Mouse (Mus musculus): ENCODE results near the gene Car3. TPM values are rescaled to one million over a fixed set of nuclear protein-coding genes. Genes with fewer than 3 reads are reported as not detected.

Gene Car3
- polyA plus RNA-seq, 1 experiment from 2014 or later: 5.3 TPM

- Histone ChIP-seq H3K4me3 (ENCODE audit: low read depth, low read length) (no peak overlapping the region), H3K9me3 (ENCODE audit: control insufficient read depth, low read length) (no peaks in the 10 kb centered on the region), H3K27me3 (replicated peaks; ENCODE audit: control insufficient read depth, insufficient read depth, low read length) (no peaks in the 10 kb centered on the region), H3K4me1 (replicated peaks; ENCODE audit: control insufficient read depth, insufficient read depth, low read length) (0 out of 2 replicates have a peak, but pooled peaks cover 4% of the 10 kb centered on the region), H3K36me3 (ENCODE audit: control insufficient read depth, insufficient read depth, low read length) (no peaks in the 10 kb centered on the region), H3K9ac (ENCODE audit: low read length) (no peak overlapping the region), H3K27ac (ENCODE audit: low read depth) (no peak overlapping the region), H3K4me2 (ENCODE audit: low read length) (no peak overlapping the region)
- ATAC-seq (replicated peaks; ENCODE audit: low FRiP score, low TSS enrichment, low read depth) (no peak), DNase-seq (ENCODE audit: low spot score) (no peak)
- WGBS: 83% methylated on average over 2 of the region's 2 CpGs
These were observed 2.6 kb downstream of the Car3 start for GRCm38 (mm10) chr3:14865941-14866340.

DNA sequence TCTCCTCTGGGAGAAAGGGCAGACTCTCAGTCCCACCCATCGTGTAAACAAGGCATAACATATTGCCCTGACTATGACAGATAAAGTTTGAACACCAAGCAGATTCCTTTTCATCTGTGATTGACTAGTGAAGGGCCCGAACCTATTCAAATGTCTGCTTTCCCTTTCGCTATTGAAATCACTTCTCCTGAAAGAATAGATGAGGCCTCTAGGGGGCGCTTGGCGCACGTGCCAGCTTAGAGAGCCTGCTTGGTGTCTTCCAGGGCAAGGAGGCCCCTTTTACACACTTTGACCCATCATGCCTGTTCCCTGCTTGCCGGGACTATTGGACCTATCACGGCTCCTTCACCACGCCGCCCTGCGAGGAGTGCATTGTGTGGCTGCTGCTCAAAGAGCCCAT lies 6.5 kb downstream of the Car3 start:
- Histone ChIP-seq H3K4me1 (replicated peaks; ENCODE audit: control insufficient read depth, insufficient read depth, low read length) (no peaks in the 10 kb centered on the region), H3K4me2 (ENCODE audit: low read length) (peak overlapping the region; percentile 5), H3K36me3 (ENCODE audit: control insufficient read depth, insufficient read depth, low read length) (no peaks in the 10 kb centered on the region), H3K27me3 (replicated peaks; ENCODE audit: control insufficient read depth, insufficient read depth, low read length) (no peaks in the 10 kb centered on the region), H3K27ac (ENCODE audit: low read depth) (no peak overlapping the region), H3K9ac (ENCODE audit: low read length) (no peak overlapping the region), H3K4me3 (ENCODE audit: low read depth, low read length) (no peak overlapping the region), H3K9me3 (ENCODE audit: control insufficient read depth, low read length) (no peaks in the 10 kb centered on the region)
- ATAC-seq (replicated peaks; ENCODE audit: low FRiP score, low TSS enrichment, low read depth): 0 out of 2 replicates have a peak, but pooled peaks have one; percentile 47
- DNase-seq (ENCODE audit: low spot score): peak; percentile 75
- 23% methylated on average over 11 of the region's 11 CpGs for WGBS

DNA sequence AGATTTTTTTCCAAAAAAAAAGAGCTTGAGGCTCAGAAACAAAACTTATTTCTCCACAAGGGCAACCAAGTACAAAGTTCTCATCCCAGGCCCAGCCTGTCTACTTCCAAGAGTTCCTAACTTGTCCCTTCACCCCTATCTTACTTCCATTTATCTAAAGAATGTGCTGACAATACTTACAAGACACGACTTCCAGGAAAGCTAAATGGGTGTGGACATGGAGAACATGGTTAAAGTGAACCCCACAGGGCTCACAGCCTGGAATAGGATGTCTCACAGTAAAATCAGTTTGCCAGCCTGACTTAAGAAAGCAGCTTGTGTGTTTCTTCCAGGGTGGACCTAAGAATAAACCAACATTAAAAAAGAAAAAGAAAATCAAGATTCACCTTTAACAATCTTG lies 7.2 kb downstream of the Car3 start:
- Histone ChIP-seq H3K27ac (ENCODE audit: low read depth) (no peak overlapping the region), H3K9ac (ENCODE audit: low read length) (no peak overlapping the region), H3K4me1 (replicated peaks; ENCODE audit: control insufficient read depth, insufficient read depth, low read length) (no peaks in the 10 kb centered on the region), H3K4me2 (ENCODE audit: low read length) (no peak overlapping the region), H3K4me3 (ENCODE audit: low read depth, low read length) (no peak overlapping the region), H3K27me3 (replicated peaks; ENCODE audit: control insufficient read depth, insufficient read depth, low read length) (no peaks in the 10 kb centered on the region), H3K9me3 (ENCODE audit: control insufficient read depth, low read length) (no peaks in the 10 kb centered on the region), H3K36me3 (ENCODE audit: control insufficient read depth, insufficient read depth, low read length) (no peaks in the 10 kb centered on the region)
- 51% methylated on average over 1 of the region's 1 CpGs for WGBS
- DNase-seq (ENCODE audit: low spot score): no peak
- ATAC-seq (replicated peaks; ENCODE audit: low FRiP score, low TSS enrichment, low read depth): no peak

- no peaks in the 10 kb centered on the region for H3K27me3 ChIP-seq (replicated peaks; ENCODE audit: control insufficient read depth, insufficient read depth, low read length)
- H3K4me3 ChIP-seq (ENCODE audit: low read depth, low read length): no peak overlapping the region
- H3K9ac ChIP-seq (ENCODE audit: low read length): no peak overlapping the region
- no peaks in the 10 kb centered on the region for H3K9me3 ChIP-seq (ENCODE audit: control insufficient read depth, low read length)
- no peak overlapping the region for H3K4me2 ChIP-seq (ENCODE audit: low read length)
- H3K36me3 ChIP-seq (ENCODE audit: control insufficient read depth, insufficient read depth, low read length): no peaks in the 10 kb centered on the region
- 60% methylated on average over 7 of the region's 7 CpGs for WGBS
- ATAC-seq (replicated peaks; ENCODE audit: low FRiP score, low TSS enrichment, low read depth): no peak
- no peak for DNase-seq (ENCODE audit: low spot score)
- H3K27ac ChIP-seq (ENCODE audit: low read depth): no peak overlapping the region
- H3K4me1 ChIP-seq (replicated peaks; ENCODE audit: control insufficient read depth, insufficient read depth, low read length): no peaks in the 10 kb centered on the region
These were observed 8.1 kb downstream of the Car3 start for GRCm38 (mm10) chr3:14871386-14871785.

- Histone ChIP-seq H3K4me2 (ENCODE audit: low read length) (0 out of 2 replicates have a peak overlapping the region, but pooled peaks have one; percentile 23), H3K27me3 (replicated peaks; ENCODE audit: control insufficient read depth, insufficient read depth, low read length) (no peaks in the 10 kb centered on the region), H3K4me1 (replicated peaks; ENCODE audit: control insufficient read depth, insufficient read depth, low read length) (no peaks in the 10 kb centered on the region), H3K9ac (ENCODE audit: low read length) (no peak overlapping the region), H3K9me3 (ENCODE audit: control insufficient read depth, low read length) (no peaks in the 10 kb centered on the region), H3K27ac (ENCODE audit: low read depth) (no peak overlapping the region), H3K36me3 (ENCODE audit: control insufficient read depth, insufficient read depth, low read length) (no peaks in the 10 kb centered on the region), H3K4me3 (ENCODE audit: low read depth, low read length) (no peak overlapping the region)
- WGBS: 24% methylated on average over 8 of the region's 8 CpGs
- ATAC-seq (replicated peaks; ENCODE audit: low FRiP score, low TSS enrichment, low read depth) (peak; percentile 65; the same call in 1 of the 2 replicates), DNase-seq (ENCODE audit: low spot score) (no peak)
These were observed 11.2 kb downstream of the Car3 start for GRCm38 (mm10) chr3:14874402-14875040.

- Histone ChIP-seq H3K4me1 (replicated peaks; ENCODE audit: control insufficient read depth, insufficient read depth, low read length) (0 out of 2 replicates have a peak, but pooled peaks cover 4% of the 10 kb centered on the region), H3K36me3 (ENCODE audit: control insufficient read depth, insufficient read depth, low read length) (no peaks in the 10 kb centered on the region), H3K4me2 (ENCODE audit: low read length) (no peak overlapping the region), H3K9me3 (ENCODE audit: control insufficient read depth, low read length) (no peaks in the 10 kb centered on the region), H3K4me3 (ENCODE audit: low read depth, low read length) (no peak overlapping the region), H3K9ac (ENCODE audit: low read length) (no peak overlapping the region), H3K27ac (ENCODE audit: low read depth) (no peak overlapping the region), H3K27me3 (replicated peaks; ENCODE audit: control insufficient read depth, insufficient read depth, low read length) (no peaks in the 10 kb centered on the region)
- ATAC-seq (replicated peaks; ENCODE audit: low FRiP score, low TSS enrichment, low read depth): no peak
- WGBS: 61% methylated on average over 9 of the region's 9 CpGs
- no peak for DNase-seq (ENCODE audit: low spot score)
These were observed 13.1 kb downstream of the Car3 start for GRCm38 (mm10) chr3:14876325-14876918.

DNA sequence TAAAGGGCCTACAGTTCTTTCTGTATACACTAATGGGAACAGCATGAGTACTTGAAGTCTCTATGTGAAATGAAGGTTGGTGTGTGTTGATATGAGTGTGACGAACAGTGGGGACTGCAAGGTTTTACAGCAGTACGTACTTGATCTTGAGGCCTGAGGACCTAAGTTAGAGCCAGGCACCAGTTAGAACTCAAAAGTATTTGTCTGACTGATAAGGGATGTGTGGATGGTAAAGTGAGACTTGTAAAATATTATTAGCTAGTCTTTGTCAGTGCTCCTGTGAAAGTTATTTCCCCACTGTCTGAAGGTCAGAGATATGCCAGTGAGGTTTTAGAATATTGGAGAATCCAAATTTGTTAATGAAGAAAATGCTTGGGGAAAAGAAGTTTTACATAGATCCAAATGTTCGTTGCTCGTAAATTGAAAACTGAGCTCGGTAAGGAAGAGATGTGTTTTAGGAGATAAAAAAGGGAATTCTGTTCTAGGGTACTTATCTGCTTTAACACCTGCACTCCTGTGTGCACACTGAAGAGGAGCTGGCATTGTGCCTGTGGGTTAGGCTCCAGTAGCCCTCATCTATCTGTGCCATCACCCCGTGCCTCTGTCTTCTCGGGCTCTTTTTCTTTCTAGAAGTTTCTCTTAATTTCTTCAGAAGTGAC lies 14.1 kb downstream of the Car3 start:
- no peak overlapping the region for H3K4me2 ChIP-seq (ENCODE audit: low read length)
- no peaks in the 10 kb centered on the region for H3K27me3 ChIP-seq (replicated peaks; ENCODE audit: control insufficient read depth, insufficient read depth, low read length)
- 81% methylated on average over 7 of the region's 7 CpGs for WGBS
- H3K36me3 ChIP-seq (ENCODE audit: control insufficient read depth, insufficient read depth, low read length): no peaks in the 10 kb centered on the region
- no peak overlapping the region for H3K4me3 ChIP-seq (ENCODE audit: low read depth, low read length)
- no peak overlapping the region for H3K27ac ChIP-seq (ENCODE audit: low read depth)
- 0 out of 2 replicates have a peak, but pooled peaks cover 6% of the 10 kb centered on the region for H3K4me1 ChIP-seq (replicated peaks; ENCODE audit: control insufficient read depth, insufficient read depth, low read length)
- no peak for DNase-seq (ENCODE audit: low spot score)
- no peak for ATAC-seq (replicated peaks; ENCODE audit: low FRiP score, low TSS enrichment, low read depth)
- H3K9ac ChIP-seq (ENCODE audit: low read length): no peak overlapping the region
- no peaks in the 10 kb centered on the region for H3K9me3 ChIP-seq (ENCODE audit: control insufficient read depth, low read length)

DNA sequence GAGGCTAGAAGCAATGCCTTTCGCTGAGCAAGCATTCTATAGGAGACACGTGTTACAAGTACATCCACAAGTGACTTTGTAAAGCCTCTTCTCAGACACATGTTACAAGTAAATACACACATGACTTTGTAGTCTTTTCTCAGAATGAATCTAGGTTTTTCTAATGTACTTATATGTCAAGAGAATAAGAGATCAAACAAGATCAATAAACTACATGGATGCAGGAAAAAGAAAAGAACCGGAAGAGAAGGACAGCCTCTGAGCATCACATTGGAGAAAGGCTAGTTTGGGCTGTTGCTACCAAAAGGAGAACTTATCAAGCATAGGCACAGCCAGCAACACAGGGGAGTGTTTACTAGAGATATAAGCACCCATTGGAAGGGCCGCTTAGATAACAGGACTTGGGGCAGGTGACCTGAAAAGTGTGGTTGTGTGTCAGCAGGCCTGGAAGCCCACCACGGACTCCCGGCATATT lies 15.5 kb downstream of the Car3 start:
- no peaks in the 10 kb centered on the region for H3K36me3 ChIP-seq (ENCODE audit: control insufficient read depth, insufficient read depth, low read length)
- DNase-seq (ENCODE audit: low spot score) (no peak), ATAC-seq (replicated peaks; ENCODE audit: low FRiP score, low TSS enrichment, low read depth) (no peak)
- H3K27ac ChIP-seq (ENCODE audit: low read depth): no peak overlapping the region
- H3K27me3 ChIP-seq (replicated peaks; ENCODE audit: control insufficient read depth, insufficient read depth, low read length): no peaks in the 10 kb centered on the region
- H3K9ac ChIP-seq (ENCODE audit: low read length): no peak overlapping the region
- H3K4me2 ChIP-seq (ENCODE audit: low read length): no peak overlapping the region
- H3K4me1 ChIP-seq (replicated peaks; ENCODE audit: control insufficient read depth, insufficient read depth, low read length): 0 out of 2 replicates have a peak, but pooled peaks cover 6% of the 10 kb centered on the region
- no peaks in the 10 kb centered on the region for H3K9me3 ChIP-seq (ENCODE audit: control insufficient read depth, low read length)
- H3K4me3 ChIP-seq (ENCODE audit: low read depth, low read length): no peak overlapping the region
- 78% methylated on average over 6 of the region's 6 CpGs for WGBS
